Mouse (Mus musculus) kidney, postnatal 36 days (tissue): ENCODE measurements around the gene Mmgt1.
A peak's percentile ranks its signal among the peaks of the same experiment; 100 is the strongest.

ENCODE experiments used
- DNase-seq, 2 experiments: peaks; one replicate each; pipeline ENCODE4 v3.0.0; 2021 to 2022; ENCODE audit warnings: mixed read lengths in 2 of 2

The Mmgt1 gene

GRCm38 (mm10) chrX:56597887-56598640 is at the start of gene Mmgt1:
Gene Mmgt1 (minus strand): TSS chrX:56598069.
- DNase-seq, result peak; percentile 92 to 95

- no peak for DNase-seq
These were observed 42.2 kb upstream of the Mmgt1 start for GRCm38 (mm10) chrX:56640066-56640465.

DNA sequence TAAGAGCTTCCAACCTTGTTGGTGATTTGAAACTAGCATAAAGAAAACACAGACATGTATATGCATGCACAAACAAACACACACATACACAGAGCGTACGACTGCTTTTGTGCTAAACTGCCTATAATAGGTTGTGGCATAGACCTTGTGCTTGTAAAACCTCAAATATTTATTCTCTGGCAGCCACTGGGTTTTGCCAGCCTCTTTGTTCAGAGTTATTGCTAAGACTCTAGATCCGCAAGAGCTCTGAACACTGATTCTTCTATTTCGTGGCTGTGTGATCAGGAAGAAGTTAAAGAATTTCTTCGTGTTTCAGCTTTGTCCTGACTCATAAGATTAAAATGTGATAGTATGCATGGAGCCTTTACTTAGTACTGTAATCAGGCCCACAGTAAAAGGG is 38.3 kb upstream of the Mmgt1 start:
- no peak for DNase-seq

GRCm38 (mm10) chrX:56615236-56615635 is 17.4 kb upstream of the Mmgt1 start:
- no peak for DNase-seq

GRCm38 (mm10) chrX:56610318-56610694 is 12.4 kb upstream of the Mmgt1 start:
- DNase-seq, result no peak

DNA sequence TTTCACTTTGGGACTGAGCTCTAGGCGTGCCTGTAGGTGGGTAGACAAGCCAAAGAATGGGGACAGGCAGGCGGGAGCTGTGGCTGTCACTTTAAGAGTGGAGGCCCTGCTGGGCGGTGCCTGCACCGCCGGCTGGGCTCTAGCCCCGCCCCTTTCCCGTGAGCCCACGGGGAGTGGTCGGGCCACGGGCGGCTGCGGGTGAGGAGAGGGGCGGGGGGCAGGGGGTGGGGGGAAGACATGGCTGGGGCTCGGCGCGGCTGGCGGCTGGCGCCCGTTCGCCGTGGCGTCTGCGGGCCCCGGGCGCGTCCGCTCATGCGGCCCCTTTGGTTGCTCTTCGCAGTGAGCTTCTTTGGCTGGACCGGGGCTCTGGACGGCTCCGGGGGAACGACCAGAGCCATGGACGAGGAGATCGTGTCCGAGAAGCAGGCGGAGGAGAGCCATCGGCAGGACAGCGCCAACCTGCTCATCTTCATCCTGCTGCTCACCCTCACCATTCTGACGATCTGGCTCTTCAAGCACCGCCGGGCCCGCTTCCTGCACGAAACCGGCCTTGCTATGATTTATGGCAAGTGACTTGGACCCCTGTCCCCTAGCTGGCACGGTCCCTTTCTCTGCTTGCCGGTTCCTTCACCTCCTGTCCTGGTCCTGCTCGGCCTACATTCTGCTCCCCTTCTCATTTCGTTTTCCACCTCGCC is 11.9 kb upstream of the Mmgt1 start, which contains the start of gene Slc9a6:
Slc9a6 (plus strand) TSS at position 135 of the 695 bp plus-strand sequence.
- DNase-seq, result peak; percentile 74 to 85

DNA sequence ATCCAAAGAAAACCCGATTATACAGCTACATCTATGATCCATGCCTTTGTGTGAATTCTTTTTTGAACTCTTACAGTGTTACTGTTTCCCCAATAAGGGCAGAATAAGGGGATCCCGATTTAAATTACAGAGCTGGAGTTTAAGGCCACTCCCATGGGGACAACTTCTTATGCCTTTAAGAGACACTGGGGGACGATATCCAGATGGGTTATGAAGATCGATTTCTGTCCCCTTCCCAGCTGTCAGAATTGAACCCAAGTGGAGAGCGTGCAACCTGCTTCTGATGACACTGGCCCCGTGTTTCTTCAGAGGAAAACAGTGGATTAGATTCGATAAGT is 11.4 kb upstream of the Mmgt1 start:
- DNase-seq, result no peak

DNA sequence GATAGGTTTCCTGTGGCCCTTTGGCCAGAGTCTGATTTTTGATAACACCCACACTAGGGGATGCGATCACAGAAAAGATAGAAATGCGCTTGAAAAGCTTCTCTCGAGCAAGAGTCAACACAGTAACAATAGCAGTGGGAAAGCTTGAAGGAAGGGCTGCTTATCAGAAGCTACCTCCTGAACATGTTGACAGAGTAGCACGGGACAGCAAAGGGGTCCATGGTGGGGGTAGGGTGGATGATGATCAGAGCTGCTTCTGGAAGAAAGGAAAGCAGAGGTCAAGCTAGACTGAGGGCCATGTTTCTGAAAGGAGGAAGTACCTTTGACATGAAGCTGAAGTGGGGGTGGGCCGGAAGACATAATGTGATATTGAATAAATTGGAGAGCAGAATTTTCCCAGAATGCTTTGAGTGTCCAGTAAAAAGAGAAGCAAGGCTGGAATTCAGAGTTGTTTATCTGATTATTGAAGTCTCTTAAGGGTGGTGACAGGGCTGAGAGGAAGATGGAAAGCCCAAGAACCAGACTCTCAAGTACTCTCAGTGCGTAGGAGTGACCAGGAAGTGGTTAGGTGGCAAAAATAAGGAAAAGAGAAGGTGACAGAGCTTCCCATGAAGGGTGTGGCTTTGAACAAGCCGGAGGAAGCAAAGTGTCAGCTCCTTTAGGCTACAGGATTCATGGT is 9.3 kb upstream of the Mmgt1 start:
- no peak for DNase-seq

DNA sequence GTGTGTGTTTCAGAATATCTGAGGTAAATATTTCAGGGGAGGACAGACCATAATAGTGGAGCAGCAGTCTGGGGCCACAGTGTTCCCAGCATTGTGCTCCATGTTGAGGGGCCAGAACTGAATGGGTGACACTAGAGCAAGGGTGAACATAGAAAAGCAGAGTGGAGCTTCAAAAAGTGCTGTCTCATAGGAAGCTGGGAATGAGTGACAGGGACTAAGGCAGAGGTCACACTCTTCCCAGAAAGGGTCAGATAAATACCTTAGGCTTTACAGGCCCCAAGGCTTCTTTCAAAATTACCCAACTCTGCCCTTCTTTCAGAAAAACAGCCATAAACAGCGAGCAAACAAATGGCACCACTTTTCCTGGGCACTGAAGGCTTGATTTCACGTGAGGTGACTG is 8.7 kb upstream of the Mmgt1 start:
- no peak for DNase-seq

GRCm38 (mm10) chrX:56597219-56597886 is 516 bp downstream of the Mmgt1 start:
- peak; percentile 29 to 37 for DNase-seq

DNA sequence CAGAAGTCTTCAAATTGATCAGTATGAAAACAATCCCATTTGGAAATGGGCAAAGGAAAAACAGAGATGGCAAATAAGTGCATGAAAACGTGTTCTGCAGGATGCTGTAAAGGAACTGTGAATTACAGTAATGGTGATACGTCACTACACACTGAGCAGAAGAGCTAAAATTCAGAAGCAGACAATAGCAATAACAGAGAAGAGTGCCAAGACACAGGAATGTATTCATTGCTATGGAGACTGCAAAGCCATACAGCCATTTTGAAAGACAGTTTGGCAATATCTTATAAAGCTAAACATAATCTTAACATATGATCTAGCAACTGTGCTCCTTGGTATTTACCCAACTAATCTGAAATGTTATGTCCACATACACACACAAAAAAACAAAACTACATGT is 19.7 kb downstream of the Mmgt1 start:
- DNase-seq, result no peak

DNA sequence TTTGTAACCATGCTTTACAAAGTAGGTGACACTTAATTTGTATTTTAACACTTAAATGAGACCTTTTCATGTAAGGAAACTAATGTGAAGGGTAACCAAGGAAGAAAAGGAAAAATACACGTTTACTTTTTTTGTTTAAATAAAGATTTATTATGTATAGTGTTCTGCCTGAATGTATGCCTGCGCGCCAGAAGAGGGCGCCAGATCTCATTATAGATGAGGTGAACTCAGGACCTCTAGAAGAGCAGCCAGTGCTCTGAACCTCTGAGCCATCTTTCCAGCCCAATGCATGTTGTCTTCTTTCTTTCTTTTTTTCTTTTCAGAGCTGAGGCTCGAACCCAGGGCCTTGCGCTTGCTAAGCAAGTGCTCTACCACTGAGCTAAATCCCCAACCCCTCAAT is 25.4 kb downstream of the Mmgt1 start:
- DNase-seq, result peak; percentile 15 to 62

DNA sequence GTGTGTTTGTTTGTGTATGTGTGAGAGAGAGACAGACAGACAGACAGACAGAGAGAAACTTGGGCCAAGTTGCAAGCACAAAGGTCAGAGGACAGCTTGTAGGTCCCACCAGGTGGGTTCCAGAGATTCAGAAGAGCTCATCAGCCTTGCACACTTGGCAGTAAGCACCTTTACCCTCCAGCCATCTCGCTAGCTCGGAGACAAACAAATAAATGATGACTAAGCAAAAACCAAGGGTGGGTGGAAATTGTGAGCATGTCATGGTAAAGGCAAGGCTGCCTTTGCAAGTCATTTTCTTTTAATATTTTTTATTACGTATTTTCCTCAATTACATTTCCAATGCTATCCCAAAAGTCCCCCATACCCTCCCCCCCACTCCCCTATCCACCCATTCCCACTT is 44.3 kb downstream of the Mmgt1 start:
- DNase-seq, result no peak

GRCm38 (mm10) chrX:56549506-56549905 is 48.4 kb downstream of the Mmgt1 start, which contains the start of gene Gm648:
Gene Gm648 (minus strand): TSS chrX:56549606.
- DNase-seq, result no peak

DNA sequence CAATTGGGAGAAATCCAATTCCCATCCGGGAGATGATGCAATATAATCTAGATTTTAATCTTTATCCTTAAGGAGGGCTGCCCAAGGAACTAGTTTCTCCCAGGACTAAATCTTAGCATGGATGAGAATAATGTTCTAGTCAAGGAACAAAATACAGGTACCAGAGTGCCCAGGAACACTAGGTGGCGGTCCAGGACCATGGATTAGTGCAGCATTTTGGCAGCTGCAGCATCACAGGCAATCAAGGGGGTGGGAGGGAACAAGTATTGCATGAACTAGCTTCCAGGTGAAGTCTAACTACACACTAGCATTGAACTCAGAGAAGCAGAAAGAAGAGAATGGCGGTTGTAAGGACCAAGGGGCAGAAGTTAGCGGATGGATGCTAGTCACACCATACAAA is 60.7 kb downstream of the Mmgt1 start:
- peak; percentile 13 to 61 for DNase-seq
